Mouse (Mus musculus) cerebellum, postnatal 10 days (tissue): ENCODE results near the gene Rbpj.
A peak's percentile ranks its signal among the peaks of the same experiment; 100 is the strongest.

Experiments
- DNase-seq, 2 experiments: peaks; one replicate each; pipeline ENCODE4 v3.0.0; 2021; ENCODE audit warnings: mixed read lengths in 2 of 2

Rbpj gene

GRCm38 (mm10) chr5:53679651-53680050 is 213.7 kb downstream of the Rbpj start:
- DNase-seq: peak in 1 of 2 experiments; percentile 22

- DNase-seq: no peak
These were observed 218.0 kb downstream of the Rbpj start for GRCm38 (mm10) chr5:53683916-53684315.

- no peak for DNase-seq
These were observed 218.5 kb downstream of the Rbpj start for GRCm38 (mm10) chr5:53684417-53684816.

- DNase-seq: no peak
These were observed 219.7 kb downstream of the Rbpj start for GRCm38 (mm10) chr5:53685623-53686022.

- peak; percentile 59 to 74 for DNase-seq
These were observed 220.4 kb downstream of the Rbpj start for GRCm38 (mm10) chr5:53686379-53686778.

- DNase-seq: peak; percentile 65 to 70
These were observed 222.4 kb downstream of the Rbpj start for GRCm38 (mm10) chr5:53688326-53688725.

GRCm38 (mm10) chr5:53691577-53691976 is 225.6 kb downstream of the Rbpj start:
- DNase-seq: peak; percentile 51 to 63

- no peak for DNase-seq
These were observed 226.1 kb downstream of the Rbpj start for GRCm38 (mm10) chr5:53692100-53692499.

GRCm38 (mm10) chr5:53692662-53693061 is 226.7 kb downstream of the Rbpj start:
- no peak for DNase-seq

GRCm38 (mm10) chr5:53696701-53697100 is 230.7 kb downstream of the Rbpj start:
- no peak for DNase-seq

- DNase-seq: no peak
These were observed 231.8 kb downstream of the Rbpj start for GRCm38 (mm10) chr5:53697794-53698193.

GRCm38 (mm10) chr5:53702686-53703085 is 236.7 kb downstream of the Rbpj start:
- no peak for DNase-seq
